Mouse (Mus musculus) embryo, embryonic 9.5 days (tissue): ENCODE measurements around the gene Gramd1b.

Experiments
- DNase-seq: peaks from one replicate; pipeline ENCODE4 v3.0.0-alpha.2; 2017; ENCODE audit errors: extremely low spot score

Gene Gramd1b

GRCm38 (mm10) chr9:40336701-40337100 lies 194.5 kb downstream of the Gramd1b start:
- DNase-seq, result no peak

- DNase-seq, result no peak
These were observed 196.6 kb downstream of the Gramd1b start for GRCm38 (mm10) chr9:40334617-40335016.

- peak; percentile 71 for DNase-seq
These were observed 197.4 kb downstream of the Gramd1b start for GRCm38 (mm10) chr9:40333649-40334396.

DNA sequence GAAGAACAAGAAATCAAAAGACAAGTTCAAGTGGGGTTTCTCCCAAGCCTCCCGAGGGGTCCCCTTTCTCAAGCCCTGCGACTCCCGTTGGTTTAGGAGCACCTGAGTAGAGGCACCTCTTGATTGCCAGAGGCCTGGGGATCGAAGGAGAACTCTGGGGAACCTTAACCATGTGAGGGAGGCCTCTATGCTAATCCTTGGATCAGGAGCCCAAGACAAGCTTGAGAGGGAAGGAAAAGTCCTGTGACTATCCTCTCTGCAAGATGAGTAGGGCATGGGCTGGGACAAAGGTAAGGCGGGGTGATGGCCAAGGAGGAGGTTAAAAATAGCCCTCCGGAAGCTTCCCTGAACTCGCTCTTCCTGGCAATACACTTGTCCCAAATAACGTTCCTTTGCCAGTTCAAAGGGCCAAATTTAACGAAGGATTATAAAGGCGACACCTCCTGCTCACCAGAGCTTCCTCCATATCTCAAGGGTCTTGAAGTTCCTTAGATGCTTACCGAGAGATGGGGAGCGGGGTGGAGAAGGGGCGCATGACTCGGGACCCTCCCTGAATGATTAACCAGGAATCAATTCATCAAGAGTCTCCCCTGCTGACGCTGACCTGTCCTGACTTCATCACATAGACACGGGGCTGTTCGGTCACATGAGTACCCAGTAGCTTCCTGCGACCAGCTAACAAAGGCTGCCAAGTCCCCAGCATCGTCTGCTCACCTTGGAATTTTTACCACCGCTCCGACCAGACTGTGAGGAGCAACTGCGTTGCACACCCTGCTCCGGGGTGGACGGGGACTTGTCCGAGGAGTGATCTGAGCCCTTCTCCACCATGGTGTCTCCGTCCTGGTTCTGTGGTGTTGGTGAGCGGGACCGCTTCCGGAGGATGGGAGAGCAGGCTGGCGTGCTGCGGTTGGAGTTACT lies 198.2 kb downstream of the Gramd1b start:
- DNase-seq, result no peak

- no peak for DNase-seq
These were observed 198.9 kb downstream of the Gramd1b start for GRCm38 (mm10) chr9:40332326-40332725.

GRCm38 (mm10) chr9:40331411-40332286 lies 199.5 kb downstream of the Gramd1b start:
- DNase-seq, result no peak

GRCm38 (mm10) chr9:40330609-40331382 lies 200.4 kb downstream of the Gramd1b start:
- peak; percentile 84 for DNase-seq

- DNase-seq, result no peak
These were observed 204.8 kb downstream of the Gramd1b start for GRCm38 (mm10) chr9:40326260-40326915.

DNA sequence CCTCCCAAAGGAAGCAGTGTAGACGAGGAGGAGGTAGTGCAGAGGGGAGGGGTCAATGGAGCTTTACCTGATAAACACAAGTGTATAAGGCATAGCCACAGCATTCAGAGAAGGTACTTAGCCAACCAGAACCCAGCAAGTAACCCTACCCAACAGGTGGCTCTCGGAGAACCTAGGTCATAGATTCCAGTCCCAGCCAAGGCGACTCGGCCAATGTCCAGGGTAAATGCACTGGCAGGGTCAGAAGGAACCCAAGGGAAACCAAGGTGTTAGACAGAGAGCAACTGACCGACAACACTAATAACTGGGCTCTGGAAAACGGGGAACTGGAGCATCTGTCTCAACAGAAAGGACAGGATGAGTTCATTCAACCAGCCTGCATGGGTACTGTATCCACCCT lies 206.4 kb downstream of the Gramd1b start:
- no peak for DNase-seq

DNA sequence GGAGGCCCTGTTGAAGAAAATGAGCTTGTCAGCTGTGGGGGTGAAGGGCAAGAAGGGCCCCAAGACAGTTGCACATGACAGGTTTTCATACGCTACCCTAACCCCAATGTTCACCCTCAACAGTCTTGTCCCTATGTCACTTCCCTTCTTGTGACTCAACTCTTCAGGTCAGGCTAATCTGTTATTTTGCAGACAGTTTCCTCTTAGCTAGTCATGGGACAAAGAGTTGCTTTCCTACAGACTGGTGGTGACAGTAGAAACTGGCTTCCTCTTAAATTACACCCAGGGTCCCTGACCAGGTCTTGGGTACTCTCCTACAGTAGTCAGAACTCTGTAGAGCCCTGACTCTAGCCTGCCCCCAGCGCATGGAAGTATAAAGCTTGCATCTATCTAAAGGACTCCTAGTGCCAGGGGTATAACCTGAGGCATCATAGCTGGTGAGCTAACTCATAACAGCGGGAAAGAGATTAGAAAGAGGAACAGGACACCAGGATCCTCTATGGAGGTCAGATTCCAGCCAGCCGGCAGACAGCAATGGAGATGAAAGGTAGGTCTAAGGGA lies 206.9 kb downstream of the Gramd1b start:
- no peak for DNase-seq

DNA sequence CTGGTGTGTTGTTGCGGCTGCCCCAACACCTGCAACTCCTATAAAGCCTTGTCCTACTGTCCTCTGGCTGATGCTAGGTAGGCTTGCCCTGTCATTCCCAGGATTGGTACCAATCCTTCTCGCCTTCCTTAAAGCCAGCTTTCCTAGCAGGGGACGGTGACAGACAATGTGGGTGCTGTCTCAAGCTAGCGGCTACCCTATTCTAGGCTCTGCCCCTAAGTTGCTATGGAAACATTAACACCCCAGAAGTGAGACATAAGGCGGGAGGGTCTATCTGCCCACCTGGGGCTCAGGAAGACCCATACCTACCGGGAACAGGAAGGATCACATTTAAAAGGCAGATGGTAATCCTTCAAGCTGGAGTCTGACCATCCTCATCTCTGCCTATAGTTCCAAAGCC lies 207.4 kb downstream of the Gramd1b start:
- DNase-seq, result no peak

DNA sequence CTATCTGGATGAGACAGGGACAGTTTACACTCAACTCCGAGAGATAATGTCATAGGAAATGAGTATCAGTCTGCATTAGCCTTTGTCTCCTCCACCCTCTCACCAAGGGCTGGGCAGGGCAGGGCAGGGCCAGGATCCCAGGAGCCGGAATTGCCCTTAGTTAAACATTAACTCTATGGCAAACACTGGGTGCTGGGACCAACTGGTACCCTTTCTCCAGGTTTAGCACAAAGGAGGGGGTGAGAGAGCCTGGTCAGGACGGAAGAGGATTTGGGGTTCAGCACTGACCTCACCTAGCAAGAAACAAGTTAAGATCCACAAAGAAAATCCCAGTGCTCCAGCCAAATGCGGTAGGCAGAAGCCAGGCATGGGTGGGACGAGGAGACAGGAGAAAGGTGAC lies 208.0 kb downstream of the Gramd1b start:
- DNase-seq, result no peak

DNA sequence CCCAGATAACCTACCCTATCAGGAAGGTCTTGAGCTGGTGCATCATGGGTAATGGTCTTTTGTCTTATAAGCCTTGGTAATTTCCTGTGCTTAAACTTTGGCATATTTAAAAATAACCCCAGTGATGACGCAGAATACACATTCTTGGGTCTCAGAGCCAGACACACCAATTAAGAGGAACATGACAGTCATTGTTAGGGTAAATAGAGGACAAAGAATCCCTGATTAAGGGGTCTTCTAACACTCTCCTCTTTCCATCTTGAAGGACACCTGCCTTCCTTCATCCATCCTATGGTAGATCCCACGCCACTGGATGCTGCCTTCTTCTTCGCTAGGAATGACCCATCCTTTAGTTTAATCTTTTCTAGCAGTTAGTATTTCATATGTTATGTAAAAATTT lies 208.8 kb downstream of the Gramd1b start:
- no peak for DNase-seq

DNA sequence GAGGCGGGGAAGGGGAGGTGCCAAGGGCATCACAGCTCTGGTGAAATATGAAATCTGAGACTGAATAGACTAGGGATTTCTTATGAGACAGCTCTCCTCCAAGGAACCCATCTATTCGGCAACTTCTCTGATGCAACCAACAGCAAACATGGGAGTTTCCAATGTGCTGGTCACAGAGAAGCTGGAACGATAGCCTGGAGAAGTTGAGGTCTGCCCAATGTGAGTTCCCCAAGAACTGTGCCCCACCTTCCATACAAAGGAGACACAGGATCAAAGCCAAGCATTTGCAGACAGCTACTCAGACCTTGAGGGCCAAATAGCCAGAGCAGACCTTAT lies 209.5 kb downstream of the Gramd1b start:
- DNase-seq, result no peak

DNA sequence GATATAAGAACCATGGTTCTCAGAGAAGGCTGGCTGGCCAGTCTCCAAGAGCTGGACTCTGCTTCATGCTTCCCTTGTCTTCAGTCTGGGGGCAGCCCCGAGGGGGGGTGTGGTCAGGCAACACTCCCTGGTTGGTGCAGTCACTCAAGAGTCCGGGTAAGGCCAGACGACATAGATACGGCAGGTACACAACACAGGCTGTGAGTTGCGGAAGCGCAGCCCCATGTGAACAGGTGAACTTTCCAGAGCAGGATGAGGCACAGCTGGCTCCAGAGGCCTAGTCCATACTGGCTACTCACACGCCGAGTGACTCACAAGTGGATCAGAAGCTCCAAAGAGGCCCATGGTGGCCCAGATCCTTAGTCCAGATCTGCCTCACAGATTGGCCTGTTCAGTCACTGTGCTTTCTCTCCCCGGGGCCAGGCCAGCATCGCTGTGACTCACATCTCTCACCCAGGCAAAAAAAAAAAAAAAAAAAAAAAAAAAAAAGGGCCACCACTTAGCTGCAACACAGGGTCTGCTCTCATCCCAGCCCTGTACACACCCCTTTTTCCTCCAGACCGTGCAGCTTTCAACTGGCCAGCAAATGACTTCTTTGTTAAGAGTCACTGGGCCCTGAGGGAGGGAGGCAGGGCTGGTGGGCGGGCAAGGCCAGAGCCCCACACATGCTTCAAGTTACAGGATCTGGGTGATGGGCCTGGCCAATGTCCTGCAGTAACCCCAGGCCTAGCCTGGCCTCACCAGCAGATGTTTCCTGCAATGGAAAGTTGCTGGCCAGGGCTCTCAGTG lies 210.1 kb downstream of the Gramd1b start:
- peak; percentile 66 for DNase-seq

DNA sequence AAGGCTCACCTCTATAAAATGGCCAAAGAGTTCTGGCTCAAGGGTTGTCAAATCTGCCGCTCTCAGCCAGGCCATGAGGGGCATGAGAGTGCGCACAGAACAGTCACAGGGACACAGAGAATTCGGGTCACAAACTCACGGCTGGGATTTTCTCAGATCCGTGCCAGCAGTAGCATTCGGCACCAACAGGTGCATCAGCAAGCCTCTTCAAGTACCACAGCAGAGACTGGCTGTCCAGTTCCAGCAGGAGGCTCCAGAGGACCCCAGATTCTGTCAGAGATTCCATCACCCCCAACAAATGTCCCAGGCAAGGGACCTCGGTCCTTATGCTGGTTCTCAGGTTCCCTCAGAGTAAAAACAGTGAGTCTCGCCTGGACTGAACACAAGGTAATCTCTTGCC lies 210.8 kb downstream of the Gramd1b start:
- no peak for DNase-seq

DNA sequence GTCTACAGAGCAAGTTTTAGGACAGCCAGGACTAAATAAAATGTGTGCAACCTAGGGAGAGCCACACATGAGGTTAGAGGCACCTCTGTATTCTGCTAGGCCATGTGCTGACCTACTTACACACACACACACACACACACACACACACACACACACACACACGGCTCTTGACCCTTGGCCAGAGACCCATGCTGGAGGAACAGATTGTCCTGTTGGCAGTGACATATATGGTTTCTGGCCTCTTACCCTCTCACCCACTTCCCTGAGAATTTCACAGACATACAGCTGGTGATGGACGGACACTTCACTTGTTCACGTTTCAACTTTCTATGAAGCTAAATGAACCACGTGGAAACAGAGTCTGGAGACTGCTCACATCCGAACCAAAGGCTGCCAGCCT lies 212.4 kb downstream of the Gramd1b start:
- DNase-seq, result no peak

- DNase-seq, result no peak
These were observed 213.4 kb downstream of the Gramd1b start for GRCm38 (mm10) chr9:40317735-40318134.

DNA sequence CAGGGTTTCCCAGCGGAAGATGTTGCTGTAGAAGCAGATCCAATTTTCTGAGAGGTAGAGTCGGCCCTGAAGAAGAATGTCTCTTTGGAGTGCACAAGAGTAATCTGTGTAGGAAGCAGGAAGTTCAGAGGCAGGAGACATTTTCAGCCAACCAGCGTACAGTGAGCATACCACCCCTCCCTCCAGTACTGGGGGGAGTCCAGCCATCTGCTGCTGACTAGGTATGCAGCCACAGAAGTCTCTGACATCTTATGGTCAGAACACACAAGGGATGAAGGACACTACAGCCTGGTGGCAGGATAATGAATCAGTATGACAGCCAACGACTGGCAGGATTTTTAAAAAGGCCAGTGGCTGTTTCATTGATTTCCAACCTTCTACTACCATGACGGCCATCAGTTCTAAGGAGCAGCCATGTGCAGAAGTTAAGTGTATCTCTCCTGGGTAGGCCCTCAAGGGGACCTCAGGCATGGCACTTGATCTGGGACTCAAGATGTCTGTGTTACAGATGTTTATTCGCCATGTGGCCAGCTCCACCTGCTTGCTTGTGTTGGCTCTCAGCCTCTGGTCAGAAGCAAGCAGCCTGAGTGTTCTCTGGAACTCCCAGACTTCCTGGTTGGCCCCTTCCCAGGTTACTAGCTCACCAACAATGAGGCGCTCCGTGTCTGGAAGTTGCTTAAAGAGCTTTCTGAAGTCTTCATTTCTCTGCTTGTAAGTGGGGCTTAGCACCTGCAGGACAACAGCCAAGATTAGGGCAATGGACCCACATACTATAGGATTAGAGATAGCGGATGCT lies 214.1 kb downstream of the Gramd1b start:
- DNase-seq, result no peak
